Mouse (Mus musculus) kidney, embryonic 16.5 days (tissue): ENCODE measurements at regions not wholly inside any gene's neighbourhood (a gene's known extent, or its start where the extent isn't known, plus 50 kb on each side); places are given as distances from the start of the nearest gene placed in this dataset.

ENCODE experiments used
- ATAC-seq: fragments of 200-750 bp; cut with Nextera tagmentation; 2 replicates; pipeline ENCODE4 v1.8.0; 2017; ENCODE audit warnings: moderate TSS enrichment; ENCODE audit not compliant: low FRiP score, low TSS enrichment
- H3K27ac ChIP-seq: fragments of 300-500 bp; sonication (generic); 2 replicates; pipeline ENCODE4 v1.5.1; 2014; ENCODE audit warnings: low read length
- H3K27me3 ChIP-seq: fragments of 300-500 bp; sonication (generic); 2 replicates; pipeline ENCODE4 v1.6.1; 2014; ENCODE audit warnings: low read length, control low read depth, mixed read lengths; ENCODE audit not compliant: insufficient read depth
- H3K36me3 ChIP-seq: fragments of 300-500 bp; sonication (generic); 2 replicates; pipeline ENCODE4 v1.6.1; 2014; ENCODE audit warnings: low read length, control low read depth, mixed read lengths; ENCODE audit not compliant: insufficient read depth
- H3K4me1 ChIP-seq: fragments of 300-500 bp; sonication (generic); 2 replicates; pipeline ENCODE4 v1.6.1; 2014; ENCODE audit warnings: low read length, control low read depth, mixed read lengths; ENCODE audit not compliant: insufficient read depth
- H3K4me2 ChIP-seq: fragments of 300-500 bp; sonication (generic); replicated peaks from 2 replicates; pipeline ENCODE4 v1.6.1; 2014; ENCODE audit warnings: low read depth, low read length
- H3K4me3 ChIP-seq: fragments of 300-500 bp; sonication (generic); 2 replicates; pipeline ENCODE4 v1.5.1; 2014; ENCODE audit warnings: mild to moderate bottlenecking, low read length
- H3K9ac ChIP-seq: fragments of 300-500 bp; sonication (generic); replicated peaks from 2 replicates; pipeline ENCODE4 v1.6.1; 2014; ENCODE audit warnings: low read length
- H3K9me3 ChIP-seq: fragments of 300-500 bp; sonication (generic); 2 replicates; pipeline ENCODE4 v1.6.1; 2016; ENCODE audit warnings: low read length, control low read depth
- WGBS: fragments of 180-500 bp; shearing (Covaris S2); extraction: QIAGEN DNeasy Blood & Tissue Kit; methylation state at CpG from one replicate; pipeline ENCODE4 v1.1.7; 2014; 5-methylcytosine and 5-hydroxymethylcytosine counted together

DNA sequence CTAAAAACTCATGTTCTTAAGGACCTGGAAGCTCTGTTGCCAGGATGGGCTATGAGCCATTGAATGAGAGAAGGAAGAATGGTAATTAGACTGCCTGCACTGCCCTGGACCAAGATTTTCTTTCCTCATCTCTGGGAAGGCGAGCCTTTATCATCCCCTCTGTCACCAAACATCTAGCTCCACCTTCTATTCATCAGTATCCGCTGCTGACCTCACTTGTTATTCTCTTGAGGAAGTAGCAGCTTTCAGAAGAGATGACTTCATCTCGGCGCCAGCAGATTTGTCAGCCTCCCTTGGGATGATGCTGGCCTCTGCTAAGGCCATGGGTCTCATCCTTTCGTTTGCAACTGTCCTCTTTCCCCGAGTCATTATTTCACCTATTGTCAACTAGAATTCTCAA, 67.5 kb upstream of the Tcf21 start:
- no peaks in the 10 kb centered on the region for H3K36me3 ChIP-seq
- no peak overlapping the region for H3K4me3 ChIP-seq
- H3K4me2 ChIP-seq = no peak overlapping the region
- no peak overlapping the region for H3K9ac ChIP-seq
- 76% methylated on average over 6 of the region's 6 CpGs for WGBS
- no peak for ATAC-seq
- no peak overlapping the region for H3K27ac ChIP-seq
- H3K27me3 ChIP-seq = no peaks in the 10 kb centered on the region
- H3K4me1 ChIP-seq = no peaks in the 10 kb centered on the region
- no peaks in the 10 kb centered on the region for H3K9me3 ChIP-seq

- H3K4me2 ChIP-seq = no peak overlapping the region
- ATAC-seq = no peak
- 52% methylated on average over 4 of the region's 4 CpGs for WGBS
Observed at GRCm38 (mm10) chr10:22879714-22880113, 59.7 kb upstream of the Tcf21 start.

DNA sequence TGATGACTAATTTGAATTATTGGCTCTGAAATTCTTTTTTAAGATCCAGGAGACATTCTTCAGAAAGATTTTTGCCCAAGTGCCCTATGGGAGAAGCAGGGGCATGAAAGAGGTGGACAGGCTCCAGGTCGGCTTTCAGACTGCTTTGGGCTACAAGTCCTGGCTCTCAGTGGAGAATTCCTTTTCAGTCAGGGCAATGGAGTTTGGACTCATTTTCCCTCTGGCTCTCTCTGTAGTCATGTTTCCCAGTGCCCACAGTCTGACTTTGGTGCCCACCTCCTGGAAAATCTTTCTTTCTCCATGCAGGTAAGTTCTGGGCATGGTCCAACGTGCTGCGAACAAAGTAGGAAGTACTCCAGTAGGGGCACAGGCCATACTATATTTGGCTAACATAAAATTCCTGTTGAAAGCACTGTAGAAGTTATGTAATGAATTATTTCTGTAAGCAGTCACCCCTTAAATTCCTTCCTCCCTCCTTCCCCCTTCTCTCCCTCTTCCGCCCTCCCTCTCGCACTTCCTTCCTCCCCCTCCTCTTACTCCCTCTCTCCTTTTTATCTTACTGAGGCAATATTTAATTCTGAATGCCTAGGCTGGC, 57.7 kb upstream of the Tcf21 start:
- Histone ChIP-seq H3K4me1 (peaks cover 19% of the 10 kb centered on the region), H3K27me3 (no peaks in the 10 kb centered on the region), H3K36me3 (no peaks in the 10 kb centered on the region), H3K27ac (peak overlapping the region; percentile 61), H3K4me2 (no peak overlapping the region), H3K9me3 (no peaks in the 10 kb centered on the region), H3K9ac (no peak overlapping the region), H3K4me3 (no peak overlapping the region)
- peak; percentile 63; the same call in 1 of the 2 replicates for ATAC-seq
- WGBS = 35% methylated on average over 5 of the region's 5 CpGs

More at GRCm38 (mm10) chr10:22879714-22880113, 59.7 kb upstream of the Tcf21 start:
- peaks cover 15% of the 10 kb centered on the region for H3K4me1 ChIP-seq
- H3K9ac ChIP-seq = no peak overlapping the region
- H3K36me3 ChIP-seq = no peaks in the 10 kb centered on the region
- no peaks in the 10 kb centered on the region for H3K9me3 ChIP-seq
- no peak overlapping the region for H3K27ac ChIP-seq
- no peaks in the 10 kb centered on the region for H3K27me3 ChIP-seq
- no peak overlapping the region for H3K4me3 ChIP-seq

DNA sequence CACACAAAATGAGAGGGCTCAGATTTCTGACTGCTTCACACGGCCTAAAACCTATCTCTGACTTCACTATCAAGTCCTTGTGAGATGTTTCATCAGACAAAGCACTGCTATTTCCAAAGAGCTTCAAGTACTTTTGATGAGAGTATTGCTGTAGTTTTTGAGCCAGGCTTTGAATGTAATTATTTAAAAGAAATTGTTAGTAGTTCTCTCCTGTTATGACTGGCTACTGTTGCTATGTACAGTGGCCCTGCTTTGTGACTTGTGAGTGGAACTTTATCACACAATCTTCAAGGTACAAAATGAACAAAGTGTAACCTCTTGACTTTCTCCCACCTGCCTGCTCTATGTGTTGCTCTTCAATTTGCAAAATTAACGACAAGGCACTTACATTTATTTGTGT, 57.1 kb upstream of the Tcf21 start:
- H3K4me3 ChIP-seq = no peak overlapping the region
- no peak overlapping the region for H3K4me2 ChIP-seq
- H3K4me1 ChIP-seq = peaks cover 20% of the 10 kb centered on the region
- H3K27me3 ChIP-seq = no peaks in the 10 kb centered on the region
- ATAC-seq = no peak
- WGBS = 66% methylated on average over 2 of the region's 2 CpGs
- no peak overlapping the region for H3K9ac ChIP-seq
- no peak overlapping the region for H3K27ac ChIP-seq
- no peaks in the 10 kb centered on the region for H3K9me3 ChIP-seq
- no peaks in the 10 kb centered on the region for H3K36me3 ChIP-seq

DNA sequence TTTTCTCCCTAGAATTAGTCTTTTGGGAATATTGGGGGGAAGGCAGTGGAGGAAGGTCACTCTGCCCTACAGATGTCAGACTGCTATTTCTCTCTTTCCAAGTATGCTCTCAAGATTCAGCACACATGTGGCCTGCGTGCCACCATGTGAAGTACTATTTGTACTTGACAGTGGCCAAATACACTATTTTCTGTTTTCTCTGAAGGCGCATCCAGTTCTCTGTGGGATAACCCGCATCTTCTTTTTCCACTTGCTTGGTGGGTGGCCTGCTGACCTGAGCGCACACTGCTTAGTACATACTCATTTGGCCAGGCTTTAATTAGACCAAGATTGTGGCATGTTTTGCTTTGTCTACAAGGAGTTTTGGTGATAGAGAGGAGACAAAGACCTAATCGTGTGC, 55.7 kb upstream of the Tcf21 start:
- H3K27me3 ChIP-seq = no peaks in the 10 kb centered on the region
- no peak for ATAC-seq
- no peaks in the 10 kb centered on the region for H3K9me3 ChIP-seq
- H3K27ac ChIP-seq = no peak overlapping the region
- no peak overlapping the region for H3K4me3 ChIP-seq
- WGBS = 81% methylated on average over 5 of the region's 5 CpGs
- no peak overlapping the region for H3K9ac ChIP-seq
- H3K4me1 ChIP-seq = peaks cover 20% of the 10 kb centered on the region
- H3K36me3 ChIP-seq = no peaks in the 10 kb centered on the region
- no peak overlapping the region for H3K4me2 ChIP-seq

DNA sequence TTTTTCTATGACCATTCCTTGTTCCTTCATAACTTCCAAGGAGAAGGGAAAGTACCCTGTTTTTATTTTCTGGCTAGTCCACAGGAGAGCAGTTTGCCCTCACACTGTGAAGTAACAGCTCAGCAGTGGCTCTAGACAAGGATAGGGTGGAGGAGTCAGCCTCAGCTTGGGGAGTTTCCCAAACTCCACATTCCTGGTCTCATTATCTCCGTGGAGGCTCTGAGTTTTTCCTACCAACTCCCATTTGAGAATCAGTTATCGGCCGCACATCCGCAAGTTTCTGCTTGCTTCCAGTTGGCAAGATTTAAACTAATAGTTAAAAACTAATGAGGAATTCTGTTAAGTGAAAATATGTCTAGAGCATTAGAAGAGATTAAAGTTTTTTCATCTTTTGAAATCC, 55.2 kb upstream of the Tcf21 start:
- H3K36me3 ChIP-seq = no peaks in the 10 kb centered on the region
- H3K9ac ChIP-seq = no peak overlapping the region
- no peak for ATAC-seq
- H3K27me3 ChIP-seq = no peaks in the 10 kb centered on the region
- no peaks in the 10 kb centered on the region for H3K9me3 ChIP-seq
- peaks cover 20% of the 10 kb centered on the region for H3K4me1 ChIP-seq
- no peak overlapping the region for H3K4me3 ChIP-seq
- no peak overlapping the region for H3K4me2 ChIP-seq
- no peak overlapping the region for H3K27ac ChIP-seq
- 60% methylated on average over 4 of the region's 4 CpGs for WGBS
